Mouse (Mus musculus) layer of hippocampus, adult 9-10 months (tissue): ENCODE results near the gene F930015N05Rik.
A peak's percentile ranks its signal among the peaks of the same experiment; 100 is the strongest.

Experiments used
- DNase-seq: peaks from one replicate; pipeline ENCODE4 v3.0.0; 2022; ENCODE audit warnings: low spot score

The F930015N05Rik gene

DNA sequence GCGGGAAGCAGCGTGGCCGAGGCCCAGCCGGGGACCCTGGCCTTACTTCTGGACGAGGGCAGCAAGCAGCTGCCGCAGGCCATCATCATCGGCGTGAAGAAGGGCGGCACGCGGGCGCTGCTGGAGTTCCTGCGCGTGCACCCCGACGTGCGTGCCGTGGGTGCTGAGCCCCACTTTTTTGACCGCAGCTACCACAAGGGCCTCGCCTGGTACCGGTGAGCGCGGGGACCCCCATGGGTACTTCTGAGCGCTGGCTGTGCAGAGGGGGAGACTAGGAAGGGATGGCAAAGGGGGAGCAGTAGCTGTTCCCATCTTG is at the start of gene F930015N05Rik:
TSS of gene F930015N05Rik (minus strand) at position 242 of the 316 bp plus-strand sequence.
- DNase-seq = no peak

DNA sequence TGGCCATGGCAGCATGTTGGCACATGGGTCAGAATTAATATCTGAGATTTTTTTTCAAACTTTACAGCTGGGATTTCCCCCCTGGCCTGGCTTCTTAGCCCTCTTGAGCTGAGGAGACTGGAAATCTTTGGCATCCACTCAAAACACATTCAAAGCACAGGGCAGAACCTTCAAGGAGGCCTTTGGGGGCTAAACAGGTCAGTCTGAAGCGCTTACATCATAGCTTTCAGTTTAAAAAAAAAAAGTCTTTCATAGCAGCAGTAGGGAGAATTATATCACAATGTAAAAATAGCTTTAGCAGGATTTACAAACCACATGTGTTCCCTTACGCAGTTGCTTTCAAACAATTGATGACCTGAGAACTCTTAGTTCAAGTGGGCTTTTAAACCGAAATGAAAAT is 45.0 kb upstream of the F930015N05Rik start:
- no peak for DNase-seq

DNA sequence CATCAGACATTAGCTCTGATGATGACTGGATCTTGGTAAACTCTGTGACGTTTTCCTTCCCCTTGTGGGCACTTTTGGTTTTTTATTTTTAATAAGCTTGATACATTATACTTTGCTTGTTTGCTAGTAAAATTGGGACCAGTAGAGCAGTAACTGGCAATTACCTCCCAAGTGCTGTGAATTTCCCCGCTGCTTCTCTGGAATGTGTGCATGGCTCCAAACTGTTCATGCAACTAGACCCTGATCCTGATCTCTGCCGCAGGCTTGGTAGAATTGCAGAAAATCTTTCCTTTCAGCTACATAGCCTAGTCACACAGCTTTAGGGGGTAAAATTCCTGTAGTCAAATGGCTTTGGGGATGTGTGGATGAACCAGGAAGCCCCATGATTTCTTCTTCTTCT is 37.2 kb upstream of the F930015N05Rik start:
- no peak for DNase-seq

DNA sequence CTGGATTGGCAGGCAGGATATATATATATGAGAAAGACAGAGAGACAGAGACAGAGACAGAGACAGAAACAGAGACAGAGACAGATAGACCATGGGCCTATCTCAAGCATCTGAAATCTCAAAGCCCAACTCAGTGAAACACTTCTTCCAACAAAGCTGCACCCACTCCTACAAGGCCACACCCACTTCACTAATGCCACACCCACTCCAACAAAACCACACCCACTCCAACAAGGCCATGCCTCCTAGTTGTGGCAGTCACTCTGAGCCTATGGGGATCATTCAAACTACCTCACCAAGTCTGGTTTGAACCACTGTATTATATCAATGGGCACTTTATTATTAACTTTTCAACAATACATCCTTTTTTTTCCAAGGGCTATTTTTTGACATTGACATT is 34.2 kb upstream of the F930015N05Rik start:
- no peak for DNase-seq

DNA sequence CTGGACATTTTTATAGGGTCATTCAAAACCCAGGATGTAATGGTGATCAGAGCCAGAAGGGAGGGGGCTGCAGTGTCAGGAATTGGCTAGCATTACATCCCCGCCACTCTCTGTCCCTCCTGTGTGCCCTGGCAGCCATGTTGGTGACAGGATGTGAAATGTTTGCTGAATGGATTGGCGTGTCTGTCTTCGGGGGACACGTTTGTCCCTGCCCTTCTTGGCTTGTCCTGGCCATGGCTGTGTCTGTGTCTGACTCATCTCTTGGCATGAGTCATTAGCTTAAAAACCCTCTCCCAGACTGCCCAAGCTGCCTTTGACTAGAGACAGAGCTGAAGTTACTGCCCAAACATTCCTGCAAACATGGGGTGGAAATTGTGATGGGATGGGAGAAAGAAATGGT is 32.3 kb upstream of the F930015N05Rik start:
- DNase-seq = no peak

DNA sequence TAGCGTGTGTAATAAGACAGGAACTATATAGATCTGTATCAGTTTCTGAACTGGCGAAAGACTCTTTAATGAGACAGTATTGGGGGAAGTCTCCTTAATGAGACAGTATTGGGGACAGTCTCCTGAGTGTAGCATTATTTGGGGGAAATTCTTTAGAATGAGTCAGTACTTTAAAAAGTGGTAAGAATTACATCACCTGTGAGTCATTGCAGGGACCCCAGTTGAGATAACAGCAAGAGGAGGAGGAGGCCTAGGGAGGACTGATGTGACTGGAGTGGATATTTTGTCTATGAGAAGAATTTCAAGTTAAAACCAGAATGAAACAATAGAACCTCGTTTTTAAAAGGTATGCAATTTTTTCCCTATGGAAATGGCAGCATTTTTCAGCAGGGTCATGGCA is 25.3 kb upstream of the F930015N05Rik start:
- DNase-seq = no peak

DNA sequence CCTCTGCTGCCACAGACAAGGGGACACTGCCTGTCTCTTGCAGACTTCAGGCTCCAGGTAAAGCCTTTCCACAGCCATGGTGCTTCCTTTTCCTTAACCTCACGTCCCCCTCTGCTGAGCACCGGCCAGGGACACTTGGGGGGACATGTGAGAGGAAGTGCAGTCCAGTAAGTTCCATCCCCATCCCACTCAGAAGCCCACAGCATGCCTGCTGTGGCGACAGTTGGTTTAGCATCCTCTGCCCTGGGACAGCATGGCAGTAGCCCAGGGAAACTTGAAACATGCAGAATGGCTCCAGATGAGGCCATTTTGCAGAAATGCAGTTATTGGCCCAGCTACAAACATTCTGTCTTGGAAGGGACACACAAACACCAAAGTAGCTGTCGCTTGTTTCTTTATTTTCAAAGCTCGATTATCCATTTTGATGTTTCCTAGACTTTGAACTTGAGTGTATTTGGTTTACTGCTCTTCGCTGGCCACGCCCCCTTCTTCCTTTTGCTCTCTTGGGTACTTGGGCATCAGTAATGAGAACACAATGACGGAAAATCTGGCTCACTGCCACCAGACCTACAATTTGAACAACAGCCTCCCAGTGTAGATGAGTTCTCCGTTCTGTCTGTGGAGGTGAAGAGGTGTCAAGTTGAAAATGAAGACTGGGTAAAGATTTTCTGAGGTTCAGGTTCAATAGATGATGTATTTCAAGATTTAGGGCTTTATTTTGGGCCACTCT is 12.3 kb upstream of the F930015N05Rik start:
- DNase-seq = no peak

DNA sequence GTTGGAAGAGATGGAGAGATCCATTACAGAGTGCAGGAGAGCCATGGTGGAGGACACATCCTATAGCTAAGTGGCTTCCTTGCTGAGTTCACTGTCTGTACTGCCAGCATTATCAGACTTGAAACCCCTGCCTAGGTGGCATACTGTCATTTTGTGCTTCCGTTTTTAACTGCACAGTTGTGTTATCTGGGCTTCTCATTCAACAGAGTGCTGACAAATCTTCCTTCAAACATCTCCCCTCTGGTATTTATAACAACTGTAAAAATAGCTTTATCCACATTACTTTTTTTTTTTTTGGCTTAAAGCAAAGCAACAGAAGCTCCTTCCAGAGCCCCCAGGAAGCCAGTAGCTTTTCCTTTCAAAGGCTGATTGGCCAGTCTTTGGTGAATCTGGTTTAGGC is 8.8 kb upstream of the F930015N05Rik start:
- DNase-seq = no peak

DNA sequence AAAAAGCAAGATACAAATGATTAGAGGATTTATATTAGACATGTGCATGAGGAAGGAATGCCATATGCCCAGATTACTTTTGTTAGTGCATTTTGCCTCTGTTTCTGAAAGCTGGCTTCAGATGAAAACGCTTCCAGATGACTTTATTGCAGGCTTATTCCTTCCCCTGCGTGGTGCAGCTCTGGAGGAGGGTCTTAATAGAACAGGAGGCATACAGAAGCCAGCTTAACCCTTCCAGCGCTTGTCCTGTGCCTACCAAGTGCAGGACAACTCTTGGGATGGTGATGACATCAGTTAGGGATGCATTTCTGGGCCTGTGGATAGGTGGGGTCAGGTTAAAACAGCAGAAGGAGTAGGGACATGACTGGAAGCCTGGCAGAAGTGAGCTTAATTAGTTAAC is 6.2 kb upstream of the F930015N05Rik start:
- no peak for DNase-seq

DNA sequence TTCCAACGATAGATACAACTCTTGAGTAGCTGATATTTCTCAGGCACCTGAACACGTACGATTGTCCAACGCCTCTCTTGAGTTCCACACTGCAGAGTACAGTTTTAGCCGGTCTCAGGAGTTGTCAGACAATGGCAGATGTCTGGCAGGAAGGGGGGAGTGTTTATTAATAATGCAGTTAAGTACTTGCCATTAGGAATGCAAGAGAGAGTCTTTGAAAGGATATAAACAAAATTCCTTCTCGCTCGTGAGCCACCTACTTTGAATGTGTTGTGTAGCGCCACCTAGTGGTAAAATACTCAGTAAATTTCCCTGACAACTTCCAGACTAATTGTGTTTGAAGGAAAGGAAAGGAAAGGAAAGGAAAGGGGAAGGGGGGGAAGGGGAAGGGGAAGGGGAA is 5.7 kb upstream of the F930015N05Rik start:
- DNase-seq = peak; percentile 78

DNA sequence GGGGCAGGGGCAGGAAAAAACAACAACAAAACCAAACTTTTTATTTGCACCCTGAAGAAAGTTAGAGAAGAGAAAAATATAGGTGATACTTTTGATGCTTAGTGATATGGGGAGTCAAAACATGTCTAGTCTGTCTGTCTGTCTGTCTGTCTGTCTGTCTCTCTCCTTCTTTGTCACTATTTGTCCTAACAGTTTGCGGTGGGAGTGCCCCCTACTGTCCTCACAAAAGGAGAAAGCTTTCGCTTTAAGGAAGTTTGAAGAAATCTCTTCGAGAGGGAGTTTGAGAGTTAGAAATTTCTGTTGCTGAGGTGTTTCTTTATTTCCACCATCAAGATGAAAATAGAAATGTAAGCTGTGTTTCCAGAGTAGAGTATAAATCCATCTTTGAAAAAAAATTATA is 2.5 kb upstream of the F930015N05Rik start:
- DNase-seq = no peak

DNA sequence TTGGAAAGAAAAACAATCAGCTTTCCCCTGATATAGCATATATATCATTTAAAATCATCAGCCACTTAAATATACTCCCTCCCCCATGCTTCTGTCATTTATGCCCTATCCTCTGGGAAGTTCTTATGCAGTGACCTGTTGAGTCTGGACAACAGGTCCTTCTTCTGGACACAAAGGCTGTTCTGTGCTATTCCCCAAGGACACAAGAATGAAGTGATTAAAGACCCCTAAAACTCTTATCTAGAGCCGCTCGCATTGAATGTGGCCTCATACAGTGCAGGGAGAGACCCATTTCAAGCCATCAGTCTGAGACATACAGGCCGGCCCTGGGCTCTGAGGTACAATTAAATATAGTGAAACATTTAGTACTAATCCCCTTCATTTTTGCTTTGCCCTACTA is 1.3 kb upstream of the F930015N05Rik start:
- no peak for DNase-seq

DNA sequence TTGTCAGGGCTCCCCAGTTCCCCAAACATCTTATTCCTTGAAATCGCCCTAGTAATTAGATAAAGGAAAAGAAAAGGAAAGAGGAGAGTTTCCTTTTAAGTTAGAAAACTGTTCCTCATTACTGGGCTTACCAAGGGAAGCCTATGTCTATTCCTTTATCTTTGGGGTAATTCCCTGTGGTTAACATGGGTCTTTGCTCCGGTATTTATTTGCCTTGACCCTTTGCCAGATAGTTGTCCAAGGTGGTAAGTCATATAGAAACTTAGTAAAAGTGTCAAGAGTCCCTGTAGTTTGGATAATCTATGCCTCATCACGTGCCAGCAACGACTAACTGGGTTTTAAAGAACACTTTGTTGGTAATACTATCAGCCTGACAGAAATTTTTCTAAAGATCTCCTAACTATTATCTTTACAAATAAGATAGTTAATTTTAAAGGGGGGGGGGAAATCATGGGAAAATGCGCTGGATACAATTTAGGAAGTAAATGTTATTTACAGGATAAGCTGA is 392 bp upstream of the F930015N05Rik start:
- no peak for DNase-seq

DNA sequence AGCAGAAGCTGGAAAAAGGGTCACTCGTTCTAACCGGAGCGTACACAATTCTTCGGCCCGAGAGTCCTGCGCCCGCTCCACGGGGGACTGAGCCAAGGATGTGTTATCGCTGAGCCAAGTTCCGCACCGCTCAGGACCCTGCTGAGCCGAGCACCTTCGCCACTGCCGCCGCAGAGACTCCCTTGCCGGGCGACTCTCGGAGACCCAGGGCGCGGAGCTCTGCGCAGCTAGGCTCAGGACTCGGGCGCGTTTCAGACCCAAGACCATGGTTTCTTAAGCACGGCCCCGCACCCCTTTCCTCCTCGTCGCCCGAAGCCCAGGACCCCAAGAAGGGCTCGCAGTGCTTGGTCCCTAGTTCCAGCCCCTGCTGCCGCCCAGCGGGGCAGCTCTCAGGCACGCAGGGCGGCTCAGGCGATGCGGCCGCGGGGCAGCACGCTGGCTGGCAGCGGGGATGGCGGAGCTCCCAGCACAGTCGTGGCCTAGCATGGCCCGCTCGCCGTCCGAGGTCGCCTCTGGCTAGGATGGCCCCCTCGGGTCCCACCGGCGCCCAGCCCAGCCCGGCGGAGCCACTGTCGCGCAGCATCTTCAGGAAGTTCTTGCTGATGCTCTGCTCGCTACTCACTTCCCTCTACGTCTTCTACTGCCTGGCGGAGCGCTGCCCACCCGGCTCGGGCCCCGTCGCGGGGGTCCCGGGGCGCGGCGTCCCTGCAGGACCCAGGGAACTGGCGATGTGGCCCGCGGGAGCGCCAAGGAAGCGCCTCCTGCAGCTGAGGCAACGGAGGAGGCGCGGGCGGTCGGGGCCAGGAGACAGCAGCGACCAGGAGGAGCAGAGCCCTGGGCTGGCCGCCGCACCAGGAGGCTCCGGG is 674 bp downstream of the F930015N05Rik start:
- no peak for DNase-seq

DNA sequence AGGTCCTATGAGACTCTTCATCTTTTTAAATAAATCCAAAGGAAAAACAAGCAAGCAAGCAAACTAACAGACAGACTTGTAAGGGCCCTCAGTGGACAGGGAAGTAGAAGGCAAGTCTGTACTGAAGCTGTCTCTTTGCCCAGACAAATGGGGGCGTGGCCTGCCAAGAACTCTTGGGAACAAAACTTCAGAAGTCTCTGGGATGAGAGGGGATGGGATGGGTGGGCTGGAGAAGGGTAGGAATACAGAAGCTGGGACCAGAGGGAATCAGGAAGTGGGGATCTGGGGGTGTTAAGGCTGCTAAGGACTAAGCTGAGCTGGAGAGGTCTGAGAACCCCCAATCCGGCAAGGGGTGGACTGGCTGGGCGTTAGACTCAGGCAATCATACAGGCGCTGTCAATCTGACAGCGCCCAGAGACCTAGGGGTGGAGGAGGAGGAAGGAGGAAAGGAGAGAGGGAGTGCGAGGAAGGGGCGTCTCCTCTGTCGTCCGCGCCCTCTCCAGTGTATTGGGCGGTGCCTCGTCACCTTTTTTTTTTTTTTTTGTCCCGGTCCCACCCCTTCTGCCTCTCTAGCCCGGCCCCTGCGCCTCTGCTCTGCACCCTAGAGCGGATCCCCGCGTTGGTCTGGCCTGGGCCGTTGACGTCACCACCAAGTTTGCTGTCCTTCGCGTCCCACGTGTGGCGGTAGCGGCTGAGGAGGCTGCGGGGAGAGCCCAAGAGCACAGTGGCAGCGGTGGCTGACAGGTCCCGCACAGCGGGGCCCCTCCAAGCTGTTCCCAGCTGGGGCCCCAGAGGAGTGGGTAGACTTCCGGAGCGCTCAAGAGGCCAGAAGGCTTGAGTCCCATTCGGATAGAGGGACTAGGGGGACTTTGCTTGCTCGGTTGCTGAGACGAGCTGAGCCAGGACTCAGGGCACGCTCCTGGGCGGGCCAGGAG is 1.6 kb downstream of the F930015N05Rik start, which contains the start of gene Hs3st3a1:
TSS of gene Hs3st3a1 (plus strand) at position 722 of the 935 bp plus-strand sequence.
- no peak for DNase-seq

DNA sequence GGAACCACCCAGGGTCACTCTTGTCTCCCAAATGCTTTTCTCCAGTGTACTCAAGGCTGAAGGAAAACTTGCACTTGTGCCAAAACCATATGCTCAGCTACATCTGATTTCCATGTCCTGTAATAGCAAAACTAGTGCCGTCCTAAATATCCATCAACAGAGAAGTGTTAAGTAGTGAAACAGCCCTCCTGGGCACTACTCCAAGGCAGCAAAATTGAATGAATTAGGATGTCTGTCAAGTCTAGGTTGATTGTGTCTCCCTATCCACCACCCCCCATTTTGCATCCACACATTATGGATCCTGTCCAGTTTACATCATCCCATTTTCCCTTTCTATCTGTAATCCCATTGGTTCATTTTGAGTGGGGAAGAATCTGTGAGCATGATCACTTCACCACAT is 17.5 kb downstream of the F930015N05Rik start:
- DNase-seq = no peak

DNA sequence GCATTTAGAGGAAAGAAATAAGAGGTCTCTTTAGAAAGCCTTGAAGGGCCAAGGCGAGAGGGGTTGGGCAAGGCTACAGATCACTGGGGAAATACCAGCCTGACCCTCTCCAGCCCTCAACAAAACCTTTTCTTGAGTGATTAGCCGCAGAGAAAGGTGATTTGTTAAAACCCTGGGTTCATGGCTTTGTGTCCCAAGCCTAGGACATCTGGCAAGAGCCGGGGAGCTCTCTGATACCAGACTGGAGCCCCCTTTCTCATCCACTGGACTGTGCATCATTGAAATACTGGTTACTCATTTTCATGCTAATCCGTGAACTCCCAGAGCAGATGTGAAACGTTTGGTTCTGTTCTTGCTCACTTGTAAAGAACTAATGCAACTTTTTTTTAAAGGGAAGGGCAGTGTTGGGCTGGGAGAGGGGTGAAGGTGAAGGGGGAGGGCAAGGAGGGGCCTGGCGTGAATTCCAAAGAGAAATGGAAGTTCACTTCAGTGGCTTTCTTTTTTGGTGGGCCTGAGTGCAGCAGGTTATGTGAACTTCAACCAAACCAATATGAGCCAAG is 35.8 kb downstream of the F930015N05Rik start:
- no peak for DNase-seq

DNA sequence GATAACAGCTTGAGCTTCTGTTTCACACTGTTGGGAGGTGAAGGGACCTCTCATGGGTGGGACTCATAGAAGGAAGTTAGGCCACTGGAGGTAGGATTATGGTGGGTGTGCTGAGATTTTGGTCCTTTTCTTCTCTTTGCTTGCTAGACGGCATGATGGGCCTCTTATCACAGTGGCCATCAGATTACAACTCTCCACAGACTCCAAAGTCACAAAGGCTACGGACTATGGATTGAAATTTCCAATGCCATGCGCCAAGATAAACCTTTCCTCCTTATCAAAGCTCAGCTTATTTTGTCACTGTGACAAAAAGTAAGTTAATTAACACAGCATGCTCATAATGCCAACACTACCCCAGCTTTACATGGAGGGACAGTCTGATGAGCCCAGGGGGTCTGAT is 38.8 kb downstream of the F930015N05Rik start:
- no peak for DNase-seq

DNA sequence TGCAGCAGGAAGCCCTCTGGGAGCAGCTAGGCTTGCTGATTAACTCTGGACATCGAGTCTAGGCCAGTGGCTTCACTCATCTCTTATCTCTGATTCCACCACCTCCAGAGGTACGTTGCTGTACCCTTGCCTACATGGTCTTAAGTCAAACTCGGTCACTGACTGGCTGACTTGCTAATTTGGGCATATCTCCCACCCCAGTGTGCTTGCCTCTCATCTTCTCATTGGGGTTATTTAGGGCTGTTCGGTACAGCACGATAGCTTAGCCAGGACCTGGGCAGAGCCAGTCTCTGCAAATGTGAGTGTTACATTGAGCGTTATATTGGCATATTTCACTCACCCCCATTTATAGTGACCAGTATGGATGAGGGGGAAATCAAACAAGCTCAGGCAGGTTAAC is 39.5 kb downstream of the F930015N05Rik start:
- DNase-seq = no peak

DNA sequence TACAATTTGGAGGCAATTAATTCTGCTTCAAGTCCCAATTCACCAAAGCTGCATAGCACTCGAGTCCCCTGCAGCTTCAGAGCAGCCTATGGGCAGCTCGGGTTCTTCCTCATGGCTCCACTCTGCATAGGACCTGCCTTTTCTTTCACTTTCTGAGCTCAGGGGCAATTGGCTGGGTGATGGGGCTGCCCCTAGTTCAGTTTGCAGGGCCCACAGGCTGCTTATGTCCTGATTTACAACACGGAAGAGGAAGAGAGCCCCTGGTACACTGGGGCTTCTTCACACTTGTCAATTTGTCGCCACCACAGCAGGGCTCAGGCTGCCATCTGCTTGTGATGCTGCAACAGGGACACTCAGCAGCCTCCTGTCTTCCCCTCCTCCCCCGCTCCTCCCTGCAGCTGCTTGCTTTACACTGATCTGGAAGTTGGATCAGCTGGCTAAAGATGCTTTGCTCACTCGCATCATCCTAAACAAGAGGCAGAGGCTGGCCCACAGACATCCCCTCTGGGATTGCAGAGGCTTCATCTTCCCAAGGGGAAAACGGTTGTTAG is 40.0 kb downstream of the F930015N05Rik start:
- peak; percentile 39 for DNase-seq

DNA sequence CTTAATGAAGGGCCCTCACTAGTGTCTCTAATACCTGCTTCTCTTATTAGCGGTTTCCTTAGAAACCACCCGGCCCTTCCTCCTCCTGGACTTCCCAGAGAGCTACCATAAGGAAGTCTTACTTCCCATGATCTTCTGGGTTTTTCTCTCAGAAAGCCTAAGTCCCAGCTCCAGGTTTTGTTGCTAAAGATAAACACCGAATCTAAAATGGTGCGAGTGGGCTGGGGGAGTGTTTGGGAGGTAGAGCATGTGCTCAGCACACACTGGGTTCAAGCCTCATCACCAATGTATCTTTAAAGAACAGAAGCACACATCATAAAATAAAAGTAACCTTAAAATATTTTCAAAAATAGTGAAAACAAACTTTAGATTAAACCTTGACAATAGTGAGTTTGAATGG is 50.1 kb downstream of the F930015N05Rik start:
- no peak for DNase-seq
